ENCODE assay signal across 29 mouse cellular contexts in the genomic region with DNA sequence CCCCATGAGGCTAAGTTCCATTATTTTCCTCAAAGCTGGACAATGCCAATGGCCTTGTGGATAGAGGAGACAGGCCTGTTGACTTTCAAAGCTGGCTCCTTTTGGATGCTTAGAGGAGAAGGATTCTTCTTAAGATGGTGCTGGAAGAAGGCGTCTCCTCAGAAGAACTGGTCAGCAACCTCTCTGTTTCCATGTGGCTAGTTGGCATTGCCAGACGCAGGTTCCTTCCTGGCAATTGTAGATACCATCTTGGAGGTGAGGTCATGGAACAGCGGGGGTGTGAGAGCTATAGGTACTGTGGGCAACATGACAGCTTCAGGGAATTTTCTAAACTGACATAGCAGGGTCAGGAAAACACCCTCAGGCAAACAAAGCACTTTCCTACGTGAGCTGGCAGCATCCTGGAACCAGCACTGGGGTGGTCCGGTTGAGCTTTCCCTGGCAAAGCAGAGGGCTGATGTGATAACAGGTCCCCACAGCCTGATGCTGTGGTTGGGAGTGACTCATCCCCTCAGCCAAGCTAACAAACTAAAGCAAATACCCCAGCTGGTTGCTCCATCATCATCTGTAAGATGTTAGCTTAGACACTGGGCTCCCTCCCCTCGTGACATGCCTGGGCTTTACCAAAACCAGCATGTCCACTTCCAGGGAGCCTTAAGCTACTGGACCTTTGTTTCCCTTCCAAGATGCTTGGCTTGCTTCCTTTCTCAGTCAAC.
DNase-seq lines count a peak whose midpoint lies in the region; ATAC-seq and TF ChIP-seq lines count a peak whose summit lies in the region.
"Had no signal": no experiment of that assay in that cellular context is flagged by ENCODE, and none has a peak within 500 bp of the region (broad histone marks: within the 10 kb centered on the region; RNA-seq: fewer than 3 reads in every experiment).

No protein-coding gene starts in this region.

- no peak overlapping the region for H3K4me3 ChIP-seq in stomach, postnatal 0 days (ENCODE audit: low read depth, low read length)
- H3K4me3 ChIP-seq: embryonic facial prominence, embryonic 13.5 days; heart, embryonic 10.5 days; hindbrain, embryonic 12.5 days; neural tube, embryonic 13.5 days had no signal

- no peak overlapping the region for H3K4me2 ChIP-seq in stomach, postnatal 0 days (replicated peaks; ENCODE audit: low read depth)
- H3K4me2 ChIP-seq: embryonic facial prominence, embryonic 13.5 days; hindbrain, embryonic 12.5 days; neural tube, embryonic 13.5 days had no signal

- DNase-seq in urinary bladder, adult 18-20 months (ENCODE audit: low spot score in 2 of 2): peak; percentile 16 to 31
- no peak for DNase-seq in urinary bladder, postnatal 4 days (ENCODE audit: low spot score in 2 of 2)
- DNase-seq in 416B (ENCODE audit: low read depth) (peak; percentile 85), NIH3T3 (ENCODE audit: low read depth) (peak; percentile 79)
- no peak for DNase-seq in stomach, postnatal 0 days (ENCODE audit: low spot score)
- no peak for DNase-seq in kidney, postnatal 25 days
- no peak for DNase-seq in embryo, embryonic 9.5 days (ENCODE audit: extremely low spot score)
- DNase-seq: adrenal gland, postnatal 14 days; cerebellum, adult 11 months; cerebellum, adult 9-10 months; cerebellum, postnatal 36 days; forebrain, postnatal 0 days; heart, postnatal 36 days; kidney, adult 8-10 months; layer of hippocampus, adult 9-11 months; liver; lung, adult 2 months; lung, postnatal 10 days; right cerebral cortex, postnatal 4 days; thymus, postnatal 14 days had no signal

- no peak for TF ChIP-seq CTCF in stomach, postnatal 0 days (IDR thresholded peaks at IDR 0.05; ENCODE audit: low read depth)

- H3K9ac ChIP-seq in stomach, postnatal 0 days (ENCODE audit: low read length): no peak overlapping the region
- H3K9ac ChIP-seq: embryonic facial prominence, embryonic 13.5 days; forebrain, postnatal 0 days; hindbrain, embryonic 12.5 days; liver, embryonic 14.5 days; neural tube, embryonic 13.5 days had no signal

- peak; percentile 24; the same call in 1 of the 2 replicates for ATAC-seq in stomach, postnatal 0 days (ENCODE audit: low FRiP score, low TSS enrichment)
- ATAC-seq: forebrain, postnatal 0 days; intestine, embryonic 16.5 days; midbrain, embryonic 16.5 days had no signal

- whole genome bisulfite sequencing in stomach, postnatal 0 days: 61% methylated on average over 6 of the region's 6 CpGs

- no peak overlapping the region for H3K27ac ChIP-seq in stomach, postnatal 0 days (replicated peaks)
- H3K27ac ChIP-seq: embryonic facial prominence, embryonic 13.5 days; heart, embryonic 10.5 days; hindbrain, embryonic 12.5 days; kidney, postnatal 0 days; liver, embryonic 14.5 days; macrophage; neural tube, embryonic 13.5 days had no signal

- no peaks in the 10 kb centered on the region for H3K27me3 ChIP-seq in stomach, postnatal 0 days (ENCODE audit: control insufficient read depth, insufficient read depth, low read length)
- H3K27me3 ChIP-seq: embryonic facial prominence, embryonic 13.5 days; hindbrain, embryonic 12.5 days; neural tube, embryonic 13.5 days had no signal

- no peaks in the 10 kb centered on the region for H3K36me3 ChIP-seq in stomach, postnatal 0 days (ENCODE audit: control insufficient read depth, insufficient read depth, low read length)
- H3K36me3 ChIP-seq: embryonic facial prominence, embryonic 13.5 days; heart, embryonic 10.5 days; hindbrain, embryonic 12.5 days; neural tube, embryonic 13.5 days had no signal

- H3K9me3 ChIP-seq in stomach, postnatal 0 days (ENCODE audit: control insufficient read depth, low read length): no peaks in the 10 kb centered on the region
- H3K9me3 ChIP-seq: embryonic facial prominence, embryonic 13.5 days; heart, embryonic 10.5 days had no signal

- no peaks in the 10 kb centered on the region for H3K4me1 ChIP-seq in stomach, postnatal 0 days (replicated peaks; ENCODE audit: control insufficient read depth, insufficient read depth)
- H3K4me1 ChIP-seq: embryonic facial prominence, embryonic 13.5 days; heart, embryonic 10.5 days; hindbrain, embryonic 12.5 days; neural tube, embryonic 13.5 days had no signal

- TF ChIP-seq EP300 in stomach, postnatal 0 days (optimal IDR thresholded peaks at IDR 0.05): no peak

Comparison
In these comparisons a context has a peak if more than half of its experiments do, and no peak if none do; other contexts are left out.
1. DNase-seq: peak in urinary bladder, adult 18-20 months (2 of 2), 416B (single experiment) and NIH3T3 (single experiment); none in urinary bladder, postnatal 4 days (0 of 2), stomach, postnatal 0 days (single experiment), kidney, postnatal 25 days (0 of 2) and embryo, embryonic 9.5 days (single experiment).